Mouse (Mus musculus) liver, embryonic 14.5 days (tissue): ENCODE measurements around the gene Bax. TPM values are rescaled to one million over a fixed set of nuclear protein-coding genes. Genes with fewer than 3 reads are reported as not detected.

ENCODE experiments used
- ATAC-seq: fragments of 200-750 bp; cut with Nextera tagmentation; 2 replicates; pipeline ENCODE4 v1.8.0; 2017; ENCODE audit warnings: moderate number of reproducible peaks, mild to moderate bottlenecking, moderate library complexity; ENCODE audit not compliant: insufficient read depth
- DNase-seq, 3 experiments: peaks; one replicate each; pipeline ENCODE4 v3.0.0-alpha.2; 2012 to 2013; ENCODE audit warnings: low read depth in 3 of 3, low spot score in 3 of 3
- H3K27ac ChIP-seq: fragments of 300-500 bp; sonication (generic); 2 replicates; pipeline ENCODE4 v1.5.1; 2014; ENCODE audit warnings: moderate library complexity, mild to moderate bottlenecking, control low read depth, inconsistent platforms
- H3K27me3 ChIP-seq: fragments of 300-500 bp; sonication (generic); 2 replicates; pipeline ENCODE4 v1.6.1; 2014; ENCODE audit warnings: mild to moderate bottlenecking, low read length, moderate library complexity; ENCODE audit not compliant: control insufficient read depth, insufficient read depth
- H3K36me3 ChIP-seq: fragments of 300-500 bp; sonication (generic); replicated peaks from 2 replicates; pipeline ENCODE4 v1.6.1; 2014; ENCODE audit warnings: low read depth; ENCODE audit not compliant: control insufficient read depth, insufficient read depth
- H3K4me1 ChIP-seq, 2 experiments: fragments of 200-500 bp in 1 of 2; fragments of 300-500 bp in 1 of 2; sonication (generic) in 1 of 2; replicated peaks; 2 replicates each; pipeline ENCODE4 v1.6.1; 2012 to 2014; ENCODE audit warnings: antibody characterized with exemption in 1 of 2, inconsistent platforms in 1 of 2, low read length in 1 of 2; ENCODE audit not compliant: control insufficient read depth in 2 of 2, insufficient read depth in 2 of 2
- H3K4me2 ChIP-seq: fragments of 300-500 bp; sonication (generic); 2 replicates; pipeline ENCODE4 v1.6.1; 2014; ENCODE audit warnings: low read depth, mild to moderate bottlenecking, control low read depth, moderate library complexity
- H3K4me3 ChIP-seq, 2 experiments: fragments of 200-500 bp in 1 of 2; fragments of 300-500 bp in 1 of 2; sonication (generic) in 1 of 2; 2 replicates each; pipeline ENCODE4 v1.5.1; 2012 to 2014; ENCODE audit warnings: low read depth in 2 of 2, low read length in 2 of 2, mild to moderate bottlenecking in 2 of 2, control low read depth in 1 of 2, inconsistent platforms in 1 of 2, moderate library complexity in 1 of 2; ENCODE audit not compliant: insufficient read depth in 1 of 2
- H3K9ac ChIP-seq: fragments of 300-500 bp; sonication (generic); replicated peaks from 2 replicates; pipeline ENCODE4 v1.6.1; 2014; ENCODE audit warnings: mild to moderate bottlenecking, control low read depth, moderate library complexity
- H3K9me3 ChIP-seq: fragments of 300-500 bp; sonication (generic); 2 replicates; pipeline ENCODE4 v1.6.1; 2016; ENCODE audit warnings: low read length, mixed read lengths; ENCODE audit not compliant: control insufficient read depth
- CTCF ChIP-seq: IDR thresholded peaks from 2 replicates; pipeline ENCODE4 v1.5.1; 2016; ENCODE audit warnings: antibody characterized with exemption, low read depth, control low read depth
- EP300 ChIP-seq: IDR thresholded peaks from 2 replicates; pipeline ENCODE4 v1.6.1; 2016; ENCODE audit warnings: antibody characterized with exemption, low read depth
- WGBS: fragments of 180-500 bp; shearing (Covaris S2); extraction: QIAGEN DNeasy Blood & Tissue Kit; methylation state at CpG from one replicate; pipeline ENCODE4 v1.1.7; 2014; ENCODE audit not compliant: insufficient replicate concordance; 5-methylcytosine and 5-hydroxymethylcytosine counted together
- polyA plus RNA-seq, 2 experiments: library from polyadenylated mRNA; depleted of rRNA in 1 of 2; stranded (reverse) in 1 of 2; unstranded in 1 of 2; fragments of >200 nt; fragmentation: Nextera tagmentation in 1 of 2; extraction: Ambion mirVana in 1 of 2; gene quantifications; 2 replicates each; pipeline versions ENCODE4 v1.2.1 to v1.2.3; 2012 to 2014

Gene Bax
- polyA plus RNA-seq, 2 experiments, result 49.7 to 57.9 TPM

DNA sequence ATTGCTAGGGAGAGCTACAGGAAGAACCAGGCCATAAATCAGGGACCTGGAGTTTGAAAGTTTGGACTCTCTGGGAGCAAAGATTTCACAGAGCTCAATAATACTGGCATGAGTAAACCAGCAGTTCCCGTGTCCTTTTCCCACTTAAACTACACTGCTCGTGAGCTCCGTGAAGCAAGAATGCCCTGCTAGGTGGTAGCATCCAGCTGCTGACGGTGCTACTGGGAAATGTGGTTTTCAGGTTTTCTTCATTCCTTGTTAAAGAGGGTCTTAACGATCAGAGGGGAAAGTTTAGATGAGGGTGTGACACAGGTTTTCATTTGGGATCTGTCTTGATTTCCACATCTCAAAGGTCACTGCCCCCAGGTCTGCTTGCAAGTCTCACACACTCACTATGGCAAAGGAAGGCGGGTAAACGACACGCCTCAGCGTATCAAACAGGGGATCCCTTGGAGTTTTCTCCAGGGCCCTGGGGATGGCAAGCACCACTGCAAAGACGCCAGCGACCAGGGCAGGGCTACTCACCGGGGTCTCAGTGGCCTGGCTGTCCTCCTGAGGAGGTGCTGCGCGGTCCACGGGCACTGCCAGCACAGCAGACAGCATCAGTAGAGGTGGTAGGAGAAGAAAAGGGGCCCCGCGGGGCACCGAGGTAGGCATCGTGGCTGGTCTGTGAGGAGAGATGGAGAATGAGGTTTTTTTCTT, 42.6 kb upstream of the Bax start:
- H3K4me2 ChIP-seq, result peak overlapping the region; percentile 93
- peak; percentile 38 for ATAC-seq

DNA sequence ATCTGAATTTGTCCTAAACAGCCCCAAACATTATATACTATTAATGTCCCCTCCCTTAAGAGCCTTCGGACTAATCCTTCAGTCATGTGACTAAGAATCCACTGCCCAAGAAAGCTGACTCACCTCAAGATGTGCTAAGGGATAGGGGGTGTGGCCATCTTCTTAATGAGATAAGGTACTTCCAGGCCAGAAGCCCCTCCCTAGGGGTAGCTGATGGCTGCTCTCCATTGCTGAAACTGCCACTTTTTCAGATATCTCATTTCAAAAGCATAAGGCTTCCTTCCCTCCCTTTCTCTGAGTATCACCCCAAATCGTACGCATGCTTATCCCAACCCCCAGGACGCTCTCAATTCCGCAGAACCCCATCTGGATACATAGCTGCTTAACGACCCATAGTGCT, 41.9 kb upstream of the Bax start:
- WGBS, result 16% methylated on average over 6 of the region's 6 CpGs

More for the DNA sequence above, 42.6 kb upstream of the Bax start:
- H3K36me3 ChIP-seq, result peaks cover 22% of the 10 kb centered on the region
- H3K4me1 ChIP-seq, result peaks cover 15 to 20% of the 10 kb centered on the region in 2 experiments
- peak overlapping the region; percentile 92 for H3K9ac ChIP-seq
- TF ChIP-seq CTCF (no peak), EP300 (no peak)
- no peaks in the 10 kb centered on the region for H3K27me3 ChIP-seq
- peak overlapping the region; percentile 83 to 89 for H3K4me3 ChIP-seq
- no peaks in the 10 kb centered on the region for H3K9me3 ChIP-seq
- WGBS, result 13% methylated on average over 19 of the region's 19 CpGs
- peak in 1 of 3 experiments; percentile 41 for DNase-seq
- peak overlapping the region; percentile 96 for H3K27ac ChIP-seq

DNA sequence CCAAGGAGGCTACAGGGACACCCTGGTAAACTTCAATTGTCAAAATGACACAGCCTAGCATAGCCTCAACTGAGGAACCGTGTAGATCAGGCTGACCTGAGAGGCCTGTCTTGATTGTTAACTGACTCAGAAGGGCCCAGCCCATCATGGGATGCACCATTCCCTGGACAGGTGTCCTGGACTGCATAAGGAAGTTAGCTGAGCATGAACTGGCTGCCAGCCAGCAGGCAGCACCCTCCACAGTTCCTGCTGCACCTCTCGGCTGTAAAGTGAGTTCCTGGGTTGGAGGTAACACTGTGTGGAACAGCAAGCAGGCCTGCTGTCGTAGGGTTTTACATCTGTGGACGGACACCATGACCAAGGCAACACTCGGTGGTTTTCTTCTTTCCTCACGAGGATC, 40.9 kb upstream of the Bax start:
- ATAC-seq (no peak), DNase-seq (no peak)
- TF ChIP-seq CTCF (no peak), EP300 (no peak)
- H3K9ac ChIP-seq, result peak overlapping the region; percentile 87
- no peaks in the 10 kb centered on the region for H3K9me3 ChIP-seq
- H3K27ac ChIP-seq, result peak overlapping the region; percentile 96
- peak overlapping the region; percentile 52 to 83 for H3K4me3 ChIP-seq
- H3K4me1 ChIP-seq, result peaks cover 15 to 20% of the 10 kb centered on the region in 2 experiments
- H3K36me3 ChIP-seq, result peaks cover 22% of the 10 kb centered on the region
- no peaks in the 10 kb centered on the region for H3K27me3 ChIP-seq
- 88% methylated on average over 6 of the region's 6 CpGs for WGBS
- H3K4me2 ChIP-seq, result peak overlapping the region; percentile 93

More for the DNA sequence above, 41.9 kb upstream of the Bax start:
- TF ChIP-seq EP300, result peak; percentile 83
- TF ChIP-seq CTCF, result no peak
- DNase-seq, result peak; percentile 89 to 93 (median 91)
- ATAC-seq, result peak; percentile 77
- Histone ChIP-seq H3K4me2 (peak overlapping the region; percentile 93), H3K9ac (peak overlapping the region; percentile 92), H3K27ac (peak overlapping the region; percentile 96), H3K9me3 (no peaks in the 10 kb centered on the region), H3K4me1 (peaks cover 15 to 20% of the 10 kb centered on the region in 2 experiments), H3K36me3 (peaks cover 22% of the 10 kb centered on the region), H3K4me3 (peak overlapping the region; percentile 83 to 89), H3K27me3 (no peaks in the 10 kb centered on the region)

DNA sequence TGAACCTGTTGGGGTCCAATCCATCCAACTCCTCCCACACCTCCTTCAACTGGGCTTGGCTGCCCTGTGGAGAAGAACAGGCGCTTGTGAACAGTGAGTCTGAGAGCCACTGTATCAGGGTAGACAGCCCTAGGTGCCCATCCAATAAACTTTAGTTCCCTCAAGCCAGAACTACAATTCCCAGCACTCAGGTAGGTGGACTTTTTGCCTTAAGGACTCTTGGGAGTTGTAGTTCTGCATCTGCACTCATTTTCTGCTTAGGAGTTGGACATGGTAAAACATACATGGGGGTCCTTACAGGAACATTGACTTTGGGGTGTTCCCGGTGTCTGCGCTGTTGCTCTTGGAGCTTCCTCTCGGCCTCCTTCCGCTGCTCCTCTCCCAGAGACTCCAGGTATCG, 31.7 kb upstream of the Bax start:
- Histone ChIP-seq H3K4me1 (no peaks in the 10 kb centered on the region), H3K4me2 (no peak overlapping the region), H3K36me3 (peaks cover 74% of the 10 kb centered on the region), H3K4me3 (no peak overlapping the region), H3K27ac (no peak overlapping the region), H3K27me3 (no peaks in the 10 kb centered on the region), H3K9ac (no peak overlapping the region), H3K9me3 (no peaks in the 10 kb centered on the region)
- DNase-seq, result no peak
- ATAC-seq, result no peak
- TF ChIP-seq CTCF (no peak), EP300 (no peak)
- 94% methylated on average over 6 of the region's 6 CpGs for WGBS

DNA sequence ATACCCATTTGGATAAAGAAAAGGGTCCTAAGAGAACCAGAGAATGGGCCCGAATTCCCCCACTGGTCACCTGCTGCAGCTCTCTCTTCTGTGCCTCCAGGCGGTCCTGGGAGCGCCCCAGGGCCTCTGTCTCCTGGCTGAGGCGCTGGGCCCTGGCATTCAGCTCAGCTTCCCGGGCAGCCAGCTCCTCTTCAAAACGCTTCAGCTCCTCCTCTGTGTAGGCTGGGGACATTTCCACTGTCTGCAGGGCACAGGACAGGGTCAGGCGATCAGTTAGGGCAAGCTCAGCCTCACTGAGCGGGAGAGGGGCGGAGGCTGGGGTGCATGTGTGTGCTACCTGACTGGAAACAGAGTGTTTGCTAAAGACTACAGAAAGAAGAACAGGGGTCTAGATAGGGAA, 27.9 kb upstream of the Bax start:
- ATAC-seq, result no peak
- WGBS, result 78% methylated on average over 9 of the region's 9 CpGs
- Histone ChIP-seq H3K27me3 (no peaks in the 10 kb centered on the region), H3K36me3 (peaks cover 58% of the 10 kb centered on the region), H3K4me2 (no peak overlapping the region), H3K4me1 (peaks cover 6 to 20% of the 10 kb centered on the region in 2 experiments), H3K9me3 (no peaks in the 10 kb centered on the region), H3K9ac (no peak overlapping the region), H3K27ac (no peak overlapping the region), H3K4me3 (no peak overlapping the region)
- no peak for DNase-seq
- TF ChIP-seq EP300, result no peak
- TF ChIP-seq CTCF, result no peak
